Mouse (Mus musculus) forebrain, embryonic 15.5 days (tissue): ENCODE measurements around the gene Tbx18. TPM values are rescaled to one million over a fixed set of nuclear protein-coding genes. Genes with fewer than 3 reads are reported as not detected.

Experiments used
- ATAC-seq: fragments of 200-750 bp; cut with Nextera tagmentation; replicated peaks from 2 replicates; pipeline ENCODE4 v1.8.0; 2017; ENCODE audit warnings: mild to moderate bottlenecking, moderate TSS enrichment, moderate library complexity
- H3K27ac ChIP-seq: fragments of 300-500 bp; sonication (generic); replicated peaks from 2 replicates; pipeline ENCODE4 v1.5.1; 2015; ENCODE audit warnings: mild to moderate bottlenecking, inconsistent platforms
- H3K27me3 ChIP-seq: fragments of 300-500 bp; sonication (generic); 2 replicates; pipeline ENCODE4 v1.6.1; 2015; ENCODE audit warnings: inconsistent platforms
- H3K36me3 ChIP-seq: fragments of 300-500 bp; sonication (generic); 2 replicates; pipeline ENCODE4 v1.6.1; 2015; ENCODE audit warnings: mild to moderate bottlenecking, inconsistent platforms
- H3K4me1 ChIP-seq: fragments of 300-500 bp; sonication (generic); 2 replicates; pipeline ENCODE4 v1.6.1; 2015; ENCODE audit warnings: inconsistent platforms
- H3K4me2 ChIP-seq: fragments of 300-500 bp; sonication (generic); replicated peaks from 2 replicates; pipeline ENCODE4 v1.6.1; 2015; ENCODE audit warnings: mild to moderate bottlenecking, inconsistent platforms
- H3K4me3 ChIP-seq: fragments of 300-500 bp; sonication (generic); 2 replicates; pipeline ENCODE4 v1.5.1; 2015; ENCODE audit warnings: mild to moderate bottlenecking, inconsistent platforms
- H3K9ac ChIP-seq: fragments of 300-500 bp; sonication (generic); replicated peaks from 2 replicates; pipeline ENCODE4 v1.6.1; 2015; ENCODE audit warnings: mild to moderate bottlenecking, inconsistent platforms
- H3K9me3 ChIP-seq: fragments of 300-500 bp; sonication (generic); 2 replicates; pipeline ENCODE4 v1.6.1; 2016; ENCODE audit warnings: inconsistent platforms
- WGBS: fragments of 180-500 bp; shearing (Covaris S2); methylation state at CpG from one replicate; pipeline ENCODE4 v1.1.7; 2015; ENCODE audit warnings: mixed read lengths; 5-methylcytosine and 5-hydroxymethylcytosine counted together
- polyA plus RNA-seq: library from polyadenylated mRNA; unstranded; fragments of >200 nt; fragmentation: Nextera tagmentation; extraction: Ambion mirVana; gene quantifications from 2 replicates; pipeline ENCODE4 v1.2.1, GENCODE M21; 2015

Gene Tbx18
- 1.7 and 2.1 TPM in 2 replicates for polyA plus RNA-seq

- peak; percentile 85 for ATAC-seq
- Histone ChIP-seq H3K36me3 (no peaks in the 10 kb centered on the region), H3K4me1 (peaks cover 24% of the 10 kb centered on the region), H3K27ac (no peak within 1 kb of the TSS), H3K9me3 (no peaks in the 10 kb centered on the region), H3K4me3 (peak within 1 kb of the TSS; percentile 45), H3K27me3 (peaks cover 78% of the 10 kb centered on the region), H3K9ac (peak within 1 kb of the TSS; percentile 27), H3K4me2 (peak within 1 kb of the TSS; percentile 87)
- under 1% methylated on average over 27 of the region's 27 CpGs for WGBS
Observed at GRCm38 (mm10) chr9:87730961-87731535, at the start of gene Tbx18. Gene Tbx18, minus strand, starts transcription at chr9:87731260.

GRCm38 (mm10) chr9:87773951-87774350, 42.9 kb upstream of the Tbx18 start:
- Histone ChIP-seq H3K4me1 (0 out of 2 replicates have a peak, but pooled peaks cover 2% of the 10 kb centered on the region), H3K4me2 (no peak overlapping the region), H3K36me3 (no peaks in the 10 kb centered on the region), H3K9ac (no peak overlapping the region), H3K9me3 (no peaks in the 10 kb centered on the region), H3K27me3 (no peaks in the 10 kb centered on the region), H3K27ac (no peak overlapping the region), H3K4me3 (no peak overlapping the region)
- ATAC-seq: no peak
- 74% methylated on average over 2 of the region's 2 CpGs for WGBS

- no peaks in the 10 kb centered on the region for H3K4me1 ChIP-seq
- no peak overlapping the region for H3K4me2 ChIP-seq
- no peak for ATAC-seq
- H3K4me3 ChIP-seq: no peak overlapping the region
- WGBS: 64% methylated on average over 4 of the region's 4 CpGs
- H3K27me3 ChIP-seq: no peaks in the 10 kb centered on the region
- no peaks in the 10 kb centered on the region for H3K36me3 ChIP-seq
- H3K9ac ChIP-seq: no peak overlapping the region
- H3K27ac ChIP-seq: no peak overlapping the region
- H3K9me3 ChIP-seq: no peaks in the 10 kb centered on the region
Observed at GRCm38 (mm10) chr9:87755621-87756020, 24.6 kb upstream of the Tbx18 start.

- 83% methylated on average over 8 of the region's 8 CpGs for WGBS
Observed at GRCm38 (mm10) chr9:87741599-87741998, 10.5 kb upstream of the Tbx18 start.

GRCm38 (mm10) chr9:87740667-87741066, 9.6 kb upstream of the Tbx18 start:
- Histone ChIP-seq H3K4me1 (peaks cover 15% of the 10 kb centered on the region), H3K9ac (no peak overlapping the region), H3K27me3 (peaks cover 71% of the 10 kb centered on the region), H3K9me3 (no peaks in the 10 kb centered on the region), H3K36me3 (no peaks in the 10 kb centered on the region), H3K4me3 (peak overlapping the region; percentile 14; the same call in 1 of the 2 replicates), H3K27ac (no peak overlapping the region), H3K4me2 (peak overlapping the region; percentile 28; the same call in 1 of the 2 replicates)
- peak; percentile 80 for ATAC-seq
- 2% methylated on average over 11 of the region's 11 CpGs for WGBS

More at GRCm38 (mm10) chr9:87741599-87741998, 10.5 kb upstream of the Tbx18 start:
- Histone ChIP-seq H3K4me2 (no peak overlapping the region), H3K27ac (no peak overlapping the region), H3K36me3 (no peaks in the 10 kb centered on the region), H3K9me3 (no peaks in the 10 kb centered on the region), H3K27me3 (peaks cover 62% of the 10 kb centered on the region), H3K4me1 (peaks cover 15% of the 10 kb centered on the region), H3K4me3 (no peak overlapping the region), H3K9ac (no peak overlapping the region)
- no peak for ATAC-seq

- no peaks in the 10 kb centered on the region for H3K36me3 ChIP-seq
- no peak overlapping the region for H3K27ac ChIP-seq
- no peaks in the 10 kb centered on the region for H3K9me3 ChIP-seq
- peaks cover 76% of the 10 kb centered on the region for H3K27me3 ChIP-seq
- H3K4me1 ChIP-seq: peaks cover 15% of the 10 kb centered on the region
- H3K9ac ChIP-seq: no peak overlapping the region
- H3K4me2 ChIP-seq: peak overlapping the region; percentile 28; the same call in 1 of the 2 replicates
- H3K4me3 ChIP-seq: peak overlapping the region; percentile 14; the same call in 1 of the 2 replicates
- WGBS: 2% methylated on average over 20 of the region's 20 CpGs
- ATAC-seq: peak; percentile 52
Observed at GRCm38 (mm10) chr9:87740241-87740645, 9.2 kb upstream of the Tbx18 start.

- peaks cover 82% of the 10 kb centered on the region for H3K27me3 ChIP-seq
- H3K4me1 ChIP-seq: peaks cover 15% of the 10 kb centered on the region
- no peaks in the 10 kb centered on the region for H3K9me3 ChIP-seq
- no peak overlapping the region for H3K27ac ChIP-seq
- peak; percentile 30 for ATAC-seq
- no peak overlapping the region for H3K9ac ChIP-seq
- H3K4me3 ChIP-seq: peak overlapping the region; percentile 14; the same call in 1 of the 2 replicates
- no peaks in the 10 kb centered on the region for H3K36me3 ChIP-seq
- 2% methylated on average over 41 of the region's 41 CpGs for WGBS
- H3K4me2 ChIP-seq: peak overlapping the region; percentile 28
Observed at GRCm38 (mm10) chr9:87739543-87740161, 8.6 kb upstream of the Tbx18 start.

- H3K36me3 ChIP-seq: no peaks in the 10 kb centered on the region
- peaks cover 87% of the 10 kb centered on the region for H3K27me3 ChIP-seq
- no peak overlapping the region for H3K9ac ChIP-seq
- H3K9me3 ChIP-seq: no peaks in the 10 kb centered on the region
- peak overlapping the region; percentile 14; the same call in 1 of the 2 replicates for H3K4me3 ChIP-seq
- WGBS: under 1% methylated on average over 39 of the region's 39 CpGs
- H3K4me1 ChIP-seq: peaks cover 15% of the 10 kb centered on the region
- H3K4me2 ChIP-seq: no peak overlapping the region; the same call in 1 of the 2 replicates
- no peak overlapping the region for H3K27ac ChIP-seq
- no peak for ATAC-seq
Observed at GRCm38 (mm10) chr9:87738766-87739542, 7.9 kb upstream of the Tbx18 start.

- peaks cover 88% of the 10 kb centered on the region for H3K27me3 ChIP-seq
Observed at GRCm38 (mm10) chr9:87738123-87738522, 7.1 kb upstream of the Tbx18 start.

GRCm38 (mm10) chr9:87737271-87737670, 6.2 kb upstream of the Tbx18 start:
- Histone ChIP-seq H3K9ac (no peak overlapping the region), H3K4me3 (no peak overlapping the region), H3K9me3 (no peaks in the 10 kb centered on the region), H3K4me1 (peaks cover 15% of the 10 kb centered on the region), H3K4me2 (no peak overlapping the region), H3K27ac (no peak overlapping the region), H3K27me3 (peaks cover 90% of the 10 kb centered on the region), H3K36me3 (no peaks in the 10 kb centered on the region)
- no peak for ATAC-seq
- WGBS: 5% methylated on average over 4 of the region's 4 CpGs

More at GRCm38 (mm10) chr9:87738123-87738522, 7.1 kb upstream of the Tbx18 start:
- Histone ChIP-seq H3K4me1 (peaks cover 15% of the 10 kb centered on the region), H3K4me3 (no peak overlapping the region), H3K36me3 (no peaks in the 10 kb centered on the region), H3K9ac (no peak overlapping the region), H3K4me2 (no peak overlapping the region), H3K9me3 (no peaks in the 10 kb centered on the region), H3K27ac (no peak overlapping the region)
- WGBS: under 1% methylated on average over 13 of the region's 13 CpGs
- no peak for ATAC-seq

- no peaks in the 10 kb centered on the region for H3K9me3 ChIP-seq
- peaks cover 80% of the 10 kb centered on the region for H3K27me3 ChIP-seq
- no peaks in the 10 kb centered on the region for H3K36me3 ChIP-seq
- H3K9ac ChIP-seq: no peak overlapping the region
- H3K4me3 ChIP-seq: no peak overlapping the region
- ATAC-seq: no peak
- 1% methylated on average over 9 of the region's 9 CpGs for WGBS
- H3K27ac ChIP-seq: no peak overlapping the region
- peaks cover 25% of the 10 kb centered on the region for H3K4me1 ChIP-seq
- H3K4me2 ChIP-seq: no peak overlapping the region
Observed at GRCm38 (mm10) chr9:87735046-87735445, 4.0 kb upstream of the Tbx18 start.

GRCm38 (mm10) chr9:87734631-87735030, 3.6 kb upstream of the Tbx18 start:
- Histone ChIP-seq H3K4me1 (peaks cover 25% of the 10 kb centered on the region), H3K27me3 (peaks cover 80% of the 10 kb centered on the region), H3K4me2 (no peak overlapping the region), H3K36me3 (no peaks in the 10 kb centered on the region), H3K4me3 (no peak overlapping the region), H3K27ac (no peak overlapping the region), H3K9me3 (no peaks in the 10 kb centered on the region), H3K9ac (no peak overlapping the region)
- ATAC-seq: no peak
- 1% methylated on average over 9 of the region's 9 CpGs for WGBS
